Mouse (Mus musculus) thymus, adult 2 months (tissue): ENCODE measurements around the gene Akap13. TPM values are rescaled to one million over a fixed set of nuclear protein-coding genes. Genes with fewer than 3 reads are reported as not detected.

Source experiments
- DNase-seq: peaks from one replicate; pipeline ENCODE4 v3.0.0; 2021
- H3K27ac ChIP-seq: fragments of 200-500 bp; 2 replicates; pipeline ENCODE4 v1.5.1; 2012; ENCODE audit warnings: low read length, control low read depth; ENCODE audit not compliant: control insufficient read depth, insufficient read depth
- H3K27me3 ChIP-seq: fragments of 200-500 bp; 2 replicates; pipeline ENCODE4 v1.6.1; 2012; ENCODE audit warnings: mild to moderate bottlenecking, low read length, moderate library complexity, mixed read lengths; ENCODE audit not compliant: control insufficient read depth, insufficient read depth
- H3K36me3 ChIP-seq: fragments of 200-500 bp; 2 replicates; pipeline ENCODE4 v1.6.1; 2012; ENCODE audit warnings: mild to moderate bottlenecking, low read length, moderate library complexity; ENCODE audit not compliant: control insufficient read depth, insufficient read depth
- H3K4me1 ChIP-seq: fragments of 200-500 bp; replicated peaks from 2 replicates; pipeline ENCODE4 v1.6.1; 2012; ENCODE audit warnings: low read length; ENCODE audit not compliant: control insufficient read depth, insufficient read depth
- H3K4me3 ChIP-seq: fragments of 200-500 bp; 2 replicates; pipeline ENCODE4 v1.5.1; 2012; ENCODE audit warnings: mild to moderate bottlenecking, low read length, control low read depth, moderate library complexity; ENCODE audit not compliant: control insufficient read depth, insufficient read depth
- CTCF ChIP-seq: fragments of 200-500 bp; IDR thresholded peaks from 2 replicates; pipeline ENCODE4 v1.5.1; 2012; ENCODE audit warnings: mild to moderate bottlenecking, control low read depth, low read length, moderate library complexity, borderline replicate concordance; ENCODE audit not compliant: control insufficient read depth, poor library complexity, insufficient read depth; ENCODE audit errors: extremely low read depth
- POLR2A ChIP-seq: fragments of 200-500 bp; IDR thresholded peaks from 2 replicates; pipeline ENCODE4 v1.6.1; 2012; ENCODE audit warnings: mild to moderate bottlenecking, low read length, control low read depth, moderate library complexity; ENCODE audit not compliant: control insufficient read depth, poor library complexity, insufficient read depth; ENCODE audit errors: extremely low read depth
- WGBS: fragments of 180-500 bp; shearing (Covaris S2); methylation state at CpG from one replicate; pipeline ENCODE4 v1.1.7; 2018; 5-methylcytosine and 5-hydroxymethylcytosine counted together
- polyA plus RNA-seq: library from polyadenylated mRNA; depleted of rRNA; stranded (reverse); fragments of >200 nt; gene quantifications from 2 replicates; pipeline ENCODE4 v1.2.3, GENCODE M21; 2012

Gene Akap13
- polyA plus RNA-seq, 1 experiment: 47.8 TPM

- Histone ChIP-seq H3K27ac (no peak overlapping the region), H3K4me3 (no peak overlapping the region), H3K27me3 (no peaks in the 10 kb centered on the region), H3K4me1 (no peaks in the 10 kb centered on the region), H3K36me3 (no peaks in the 10 kb centered on the region)
- no peak for DNase-seq
- TF ChIP-seq CTCF: no peak
- TF ChIP-seq POLR2A: no peak
- 7% methylated on average over 2 of the region's 2 CpGs for WGBS
These were observed 30.7 kb downstream of the Akap13 start for GRCm38 (mm10) chr7:75486031-75486430.

GRCm38 (mm10) chr7:75495941-75496441, 40.7 kb downstream of the Akap13 start:
- WGBS: 68% methylated on average over 3 of the region's 3 CpGs
- Histone ChIP-seq H3K36me3 (no peaks in the 10 kb centered on the region), H3K4me1 (peaks cover 4% of the 10 kb centered on the region; the same call in 1 of the 2 replicates), H3K4me3 (no peak overlapping the region), H3K27ac (no peak overlapping the region), H3K27me3 (no peaks in the 10 kb centered on the region)
- DNase-seq: no peak
- TF ChIP-seq POLR2A (no peak), CTCF (no peak)

- Histone ChIP-seq H3K36me3 (no peaks in the 10 kb centered on the region), H3K4me3 (no peak overlapping the region), H3K27me3 (no peaks in the 10 kb centered on the region), H3K27ac (no peak overlapping the region), H3K4me1 (peaks cover 4% of the 10 kb centered on the region; the same call in 1 of the 2 replicates)
- WGBS: 96% methylated on average over 5 of the region's 5 CpGs
- DNase-seq: no peak
- TF ChIP-seq POLR2A (no peak), CTCF (no peak)
These were observed 43.3 kb downstream of the Akap13 start for GRCm38 (mm10) chr7:75498627-75499026.

- 79% methylated on average over 7 of the region's 7 CpGs for WGBS
- Histone ChIP-seq H3K27ac (no peak overlapping the region), H3K36me3 (no peaks in the 10 kb centered on the region), H3K27me3 (no peaks in the 10 kb centered on the region), H3K4me3 (no peak overlapping the region), H3K4me1 (peaks cover 4% of the 10 kb centered on the region; the same call in 1 of the 2 replicates)
- no peak for DNase-seq
- no peak for TF ChIP-seq CTCF
- TF ChIP-seq POLR2A: no peak
These were observed 43.9 kb downstream of the Akap13 start for GRCm38 (mm10) chr7:75499271-75499670.

GRCm38 (mm10) chr7:75500164-75500563, 44.8 kb downstream of the Akap13 start:
- no peak overlapping the region for H3K27ac ChIP-seq
- no peaks in the 10 kb centered on the region for H3K36me3 ChIP-seq
- no peak for TF ChIP-seq CTCF
- TF ChIP-seq POLR2A: no peak
- WGBS: 56% methylated on average over 4 of the region's 4 CpGs
- peaks cover 6% of the 10 kb centered on the region; the same call in 1 of the 2 replicates for H3K4me1 ChIP-seq
- DNase-seq: no peak
- no peak overlapping the region for H3K4me3 ChIP-seq
- H3K27me3 ChIP-seq: no peaks in the 10 kb centered on the region

- no peak for TF ChIP-seq POLR2A
- WGBS: 92% methylated on average over 4 of the region's 4 CpGs
- H3K4me1 ChIP-seq: peaks cover 5% of the 10 kb centered on the region; the same call in 1 of the 2 replicates
- H3K36me3 ChIP-seq: no peaks in the 10 kb centered on the region
- H3K4me3 ChIP-seq: no peak overlapping the region
- DNase-seq: no peak
- no peaks in the 10 kb centered on the region for H3K27me3 ChIP-seq
- no peak overlapping the region for H3K27ac ChIP-seq
These were observed 45.5 kb downstream of the Akap13 start for GRCm38 (mm10) chr7:75500793-75501192.

- 84% methylated on average over 2 of the region's 2 CpGs for WGBS
- TF ChIP-seq CTCF: no peak
- TF ChIP-seq POLR2A: no peak
- no peaks in the 10 kb centered on the region for H3K27me3 ChIP-seq
These were observed 49.2 kb downstream of the Akap13 start for GRCm38 (mm10) chr7:75504524-75504923.

More at GRCm38 (mm10) chr7:75504524-75504923, 49.2 kb downstream of the Akap13 start:
- H3K4me1 ChIP-seq: 0 out of 2 replicates have a peak, but pooled peaks cover 2% of the 10 kb centered on the region
- no peak for DNase-seq
- no peak overlapping the region for H3K4me3 ChIP-seq
- no peak overlapping the region for H3K27ac ChIP-seq
- H3K36me3 ChIP-seq: no peaks in the 10 kb centered on the region
